Mouse (Mus musculus) neural tube, embryonic 11.5 days (tissue): Measurements from ENCODE around the gene Gm20696. TPM values are rescaled to one million over a fixed set of nuclear protein-coding genes. Genes with fewer than 3 reads are reported as not detected.

Source experiments
- ATAC-seq: fragments of 200-750 bp; cut with Nextera tagmentation; 2 replicates; pipeline ENCODE4 v1.8.0; 2017; ENCODE audit warnings: moderate number of reproducible peaks, mild to moderate bottlenecking, moderate TSS enrichment, moderate library complexity; ENCODE audit not compliant: insufficient read depth, low FRiP score, low TSS enrichment
- DNase-seq: peaks from one replicate; pipeline ENCODE4 v3.0.0-alpha.2; 2015; ENCODE audit warnings: low spot score
- H3K27ac ChIP-seq: fragments of 300-500 bp; sonication (generic); 2 replicates; pipeline ENCODE4 v1.5.1; 2014; ENCODE audit warnings: low read depth, mild to moderate bottlenecking, low read length
- H3K27me3 ChIP-seq: fragments of 300-500 bp; sonication (generic); 2 replicates; pipeline ENCODE4 v1.6.1; 2014; ENCODE audit warnings: mild to moderate bottlenecking, low read length, mixed read lengths; ENCODE audit not compliant: control insufficient read depth, insufficient read depth
- H3K36me3 ChIP-seq: fragments of 300-500 bp; sonication (generic); 2 replicates; pipeline ENCODE4 v1.6.1; 2014; ENCODE audit warnings: mild to moderate bottlenecking, low read length, moderate library complexity, mixed read lengths; ENCODE audit not compliant: control insufficient read depth, insufficient read depth
- H3K4me1 ChIP-seq: fragments of 300-500 bp; sonication (generic); 2 replicates; pipeline ENCODE4 v1.6.1; 2014; ENCODE audit warnings: low read length, mixed read lengths; ENCODE audit not compliant: control insufficient read depth, insufficient read depth
- H3K4me2 ChIP-seq: fragments of 300-500 bp; sonication (generic); 2 replicates; pipeline ENCODE4 v1.6.1; 2014; ENCODE audit warnings: low read depth, mild to moderate bottlenecking, moderate library complexity
- H3K4me3 ChIP-seq: fragments of 300-500 bp; sonication (generic); 2 replicates; pipeline ENCODE4 v1.5.1; 2014; ENCODE audit warnings: low read depth, low read length
- H3K9ac ChIP-seq: fragments of 300-500 bp; sonication (generic); 2 replicates; pipeline ENCODE4 v1.6.1; 2014; ENCODE audit warnings: mild to moderate bottlenecking, low read length
- H3K9me3 ChIP-seq: fragments of 300-500 bp; sonication (generic); 2 replicates; pipeline ENCODE4 v1.6.1; 2016; ENCODE audit warnings: low read length; ENCODE audit not compliant: control insufficient read depth
- WGBS: fragments of 180-500 bp; shearing (Covaris S2); extraction: QIAGEN DNeasy Blood & Tissue Kit; methylation state at CpG from one replicate; pipeline ENCODE4 v1.1.7; 2014; 5-methylcytosine and 5-hydroxymethylcytosine counted together
- polyA plus RNA-seq: library from polyadenylated mRNA; unstranded; fragments of >200 nt; fragmentation: Nextera tagmentation; extraction: Ambion mirVana; gene quantifications from 2 replicates; pipeline ENCODE4 v1.2.1, GENCODE M21; 2014

Gene Gm20696
- polyA plus RNA-seq, 1 experiment from 2014 or later, result 2.5 TPM

GRCm38 (mm10) chr6:99453763-99454520 lies 212.7 kb downstream of the Gm20696 start:
- Histone ChIP-seq H3K27me3 (no peaks in the 10 kb centered on the region), H3K9me3 (no peaks in the 10 kb centered on the region), H3K36me3 (no peaks in the 10 kb centered on the region), H3K4me1 (peaks cover 4% of the 10 kb centered on the region), H3K27ac (no peak overlapping the region), H3K4me2 (no peak overlapping the region), H3K4me3 (no peak overlapping the region), H3K9ac (no peak overlapping the region)
- ATAC-seq (no peak), DNase-seq (no peak)
- WGBS, result 91% methylated on average over 7 of the region's 7 CpGs

- H3K4me1 ChIP-seq, result peaks cover 4% of the 10 kb centered on the region
- H3K4me2 ChIP-seq, result no peak overlapping the region
- ATAC-seq (no peak), DNase-seq (no peak)
- H3K9ac ChIP-seq, result no peak overlapping the region
- H3K9me3 ChIP-seq, result no peaks in the 10 kb centered on the region
- no peak overlapping the region for H3K4me3 ChIP-seq
- no peaks in the 10 kb centered on the region for H3K36me3 ChIP-seq
- no peak overlapping the region for H3K27ac ChIP-seq
- no peaks in the 10 kb centered on the region for H3K27me3 ChIP-seq
- WGBS, result 75% methylated on average over 2 of the region's 2 CpGs
These were observed 213.9 kb downstream of the Gm20696 start for GRCm38 (mm10) chr6:99452638-99453185.

GRCm38 (mm10) chr6:99451479-99451878 lies 215.1 kb downstream of the Gm20696 start:
- 45% methylated on average over 11 of the region's 11 CpGs for WGBS
- Histone ChIP-seq H3K4me1 (peaks cover 4% of the 10 kb centered on the region), H3K9me3 (no peaks in the 10 kb centered on the region), H3K36me3 (no peaks in the 10 kb centered on the region), H3K4me3 (no peak overlapping the region), H3K4me2 (no peak overlapping the region), H3K9ac (no peak overlapping the region), H3K27ac (peak overlapping the region; percentile 35; the same call in 1 of the 2 replicates), H3K27me3 (no peaks in the 10 kb centered on the region)
- ATAC-seq, result no peak
- DNase-seq, result peak; percentile 47

- no peaks in the 10 kb centered on the region for H3K9me3 ChIP-seq
- H3K27me3 ChIP-seq, result no peaks in the 10 kb centered on the region
- no peak overlapping the region for H3K9ac ChIP-seq
- no peak for DNase-seq
- ATAC-seq, result no peak
- no peaks in the 10 kb centered on the region for H3K36me3 ChIP-seq
- H3K27ac ChIP-seq, result no peak overlapping the region
- WGBS, result 81% methylated on average over 4 of the region's 4 CpGs
- H3K4me1 ChIP-seq, result peaks cover 4% of the 10 kb centered on the region
- no peak overlapping the region for H3K4me2 ChIP-seq
- H3K4me3 ChIP-seq, result no peak overlapping the region
These were observed 219.2 kb downstream of the Gm20696 start for GRCm38 (mm10) chr6:99447447-99447846.

- Histone ChIP-seq H3K9ac (no peak overlapping the region), H3K36me3 (no peaks in the 10 kb centered on the region), H3K4me3 (no peak overlapping the region), H3K4me1 (peaks cover 2% of the 10 kb centered on the region), H3K27ac (no peak overlapping the region), H3K4me2 (no peak overlapping the region), H3K9me3 (no peaks in the 10 kb centered on the region), H3K27me3 (no peaks in the 10 kb centered on the region)
- WGBS, result 94% methylated on average over 12 of the region's 12 CpGs
- DNase-seq, result no peak
- no peak for ATAC-seq
These were observed 219.7 kb downstream of the Gm20696 start for GRCm38 (mm10) chr6:99446801-99447415.

GRCm38 (mm10) chr6:99443460-99443859 lies 223.1 kb downstream of the Gm20696 start:
- H3K27me3 ChIP-seq, result no peaks in the 10 kb centered on the region
- no peak overlapping the region for H3K27ac ChIP-seq
- H3K4me2 ChIP-seq, result no peak overlapping the region
- DNase-seq, result no peak
- no peak for ATAC-seq
- no peaks in the 10 kb centered on the region for H3K9me3 ChIP-seq
- no peaks in the 10 kb centered on the region for H3K36me3 ChIP-seq
- H3K9ac ChIP-seq, result no peak overlapping the region
- WGBS, result 74% methylated on average over 5 of the region's 5 CpGs
- H3K4me3 ChIP-seq, result no peak overlapping the region
- H3K4me1 ChIP-seq, result peaks cover 16% of the 10 kb centered on the region

- Histone ChIP-seq H3K4me3 (no peak overlapping the region), H3K4me1 (peaks cover 16% of the 10 kb centered on the region), H3K27me3 (no peaks in the 10 kb centered on the region), H3K4me2 (no peak overlapping the region), H3K9ac (no peak overlapping the region), H3K9me3 (no peaks in the 10 kb centered on the region), H3K27ac (no peak overlapping the region), H3K36me3 (no peaks in the 10 kb centered on the region)
- DNase-seq, result no peak
- 47% methylated on average over 7 of the region's 7 CpGs for WGBS
- ATAC-seq, result no peak
These were observed 225.5 kb downstream of the Gm20696 start for GRCm38 (mm10) chr6:99441100-99441499.

- no peak overlapping the region for H3K4me2 ChIP-seq
- H3K4me1 ChIP-seq, result peaks cover 16% of the 10 kb centered on the region
- no peaks in the 10 kb centered on the region for H3K36me3 ChIP-seq
- DNase-seq (no peak), ATAC-seq (no peak)
- no peak overlapping the region for H3K9ac ChIP-seq
- WGBS, result 85% methylated on average over 2 of the region's 2 CpGs
- no peaks in the 10 kb centered on the region for H3K27me3 ChIP-seq
- H3K27ac ChIP-seq, result no peak overlapping the region
- no peak overlapping the region for H3K4me3 ChIP-seq
- H3K9me3 ChIP-seq, result no peaks in the 10 kb centered on the region
These were observed 226.0 kb downstream of the Gm20696 start for GRCm38 (mm10) chr6:99440606-99441005.
